Mouse (Mus musculus) regulatory T cell (primary cell): ENCODE results near the gene Csnk1g2.

Source experiments
- in situ Hi-C: fragments of 300-600 bp; cut with MboI, MseI; formaldehyde crosslinking; loops from one replicate; pipeline ENCODE4 v1.15.1; 2025; ENCODE audit warnings: high pct_unique_total_duplicates

Csnk1g2 gene

DNA sequence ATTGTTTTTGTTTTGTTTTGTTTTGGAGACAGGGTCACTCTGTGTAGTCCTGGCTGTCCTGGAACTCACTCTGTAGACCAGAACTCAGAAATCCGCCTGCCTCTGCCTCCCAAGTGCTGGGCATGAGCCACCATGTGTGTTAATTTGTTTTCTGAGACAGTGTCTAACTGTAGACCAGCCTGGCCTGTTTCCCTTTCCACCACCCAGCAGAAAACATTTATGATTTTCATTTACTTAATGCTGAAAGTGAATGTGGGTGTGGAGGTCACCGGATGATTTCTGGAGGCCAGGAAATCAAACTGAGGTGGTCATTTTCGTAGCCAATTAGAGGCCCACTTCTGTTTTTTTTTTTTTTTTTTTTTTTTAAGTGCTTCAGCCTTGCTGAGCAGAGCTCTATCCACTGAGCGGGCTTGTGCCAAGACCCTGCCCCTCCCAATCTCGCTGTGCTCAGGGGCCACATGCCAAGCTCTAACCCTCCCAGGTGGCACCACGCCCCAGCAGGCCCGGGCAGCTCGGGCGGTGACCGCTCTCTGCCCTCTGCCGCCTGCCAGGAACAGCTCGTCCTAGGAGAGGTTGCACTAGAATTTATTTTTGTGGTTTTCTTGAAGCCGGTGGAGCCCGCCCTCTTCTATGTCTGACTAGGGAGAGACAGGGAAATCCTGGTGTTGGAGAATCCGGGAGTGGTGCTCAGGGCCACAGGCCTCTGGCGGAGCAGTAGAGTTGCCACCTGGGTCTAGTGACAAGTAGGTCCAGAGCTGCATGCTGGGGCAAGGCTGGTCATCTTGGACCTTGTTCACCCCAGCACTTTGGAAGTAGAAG lies 41.8 kb downstream of the Csnk1g2 start:
- in situ Hi-C loops = no loop called here

GRCm38 (mm10) chr10:80665016-80665380 lies 42.4 kb downstream of the Csnk1g2 start:
- in situ Hi-C loops = no loop called here

DNA sequence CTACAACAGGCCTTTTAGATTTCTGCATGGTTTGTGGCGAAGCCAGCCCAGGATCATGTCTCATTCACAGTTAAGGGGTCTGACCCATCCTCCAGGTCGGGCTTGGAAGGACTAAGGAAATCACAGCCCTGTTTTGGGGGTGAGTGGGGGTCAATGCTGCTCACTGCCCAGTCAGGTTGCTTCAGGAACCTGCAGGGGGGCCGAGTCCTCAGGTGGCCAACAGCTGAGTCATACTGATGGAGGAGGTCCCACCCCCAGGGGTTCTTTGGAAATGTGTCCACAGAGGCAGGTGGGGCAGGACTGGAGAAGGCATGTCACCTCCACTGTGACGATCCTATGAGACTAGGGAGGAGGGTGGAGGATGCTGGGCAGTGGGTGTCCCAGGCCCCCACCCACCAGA lies 42.8 kb downstream of the Csnk1g2 start:
- in situ Hi-C loops = no loop called here

- in situ Hi-C loops = no loop called here
These were observed 43.5 kb downstream of the Csnk1g2 start for GRCm38 (mm10) chr10:80665981-80666733.

GRCm38 (mm10) chr10:80666837-80667412 lies 44.3 kb downstream of the Csnk1g2 start:
- in situ Hi-C loops = no loop called here

GRCm38 (mm10) chr10:80668614-80669013 lies 46.0 kb downstream of the Csnk1g2 start:
- in situ Hi-C loops = no loop called here

DNA sequence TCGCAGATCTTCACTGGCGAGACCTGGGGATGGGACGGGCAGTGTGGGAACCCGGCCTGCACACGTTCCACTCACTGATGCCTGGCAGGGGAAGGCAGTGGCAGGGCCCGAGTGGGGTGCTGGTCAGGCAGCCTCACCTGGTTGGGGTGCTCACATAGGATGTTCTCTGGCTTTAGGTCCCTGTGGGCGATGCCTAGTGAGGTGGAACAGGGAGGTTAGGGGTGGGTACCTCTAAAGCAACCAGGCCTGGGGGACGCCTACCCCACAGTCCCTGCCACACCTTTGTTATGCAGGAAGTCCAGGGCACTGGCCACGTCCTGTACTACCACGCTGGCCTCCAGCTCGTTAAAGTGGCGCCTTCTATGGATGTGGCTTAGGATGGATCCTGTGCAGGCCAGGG lies 46.4 kb downstream of the Csnk1g2 start:
- in situ Hi-C loops = no loop called here

GRCm38 (mm10) chr10:80669737-80670485 lies 47.3 kb downstream of the Csnk1g2 start:
- in situ Hi-C loops = no loop called here

DNA sequence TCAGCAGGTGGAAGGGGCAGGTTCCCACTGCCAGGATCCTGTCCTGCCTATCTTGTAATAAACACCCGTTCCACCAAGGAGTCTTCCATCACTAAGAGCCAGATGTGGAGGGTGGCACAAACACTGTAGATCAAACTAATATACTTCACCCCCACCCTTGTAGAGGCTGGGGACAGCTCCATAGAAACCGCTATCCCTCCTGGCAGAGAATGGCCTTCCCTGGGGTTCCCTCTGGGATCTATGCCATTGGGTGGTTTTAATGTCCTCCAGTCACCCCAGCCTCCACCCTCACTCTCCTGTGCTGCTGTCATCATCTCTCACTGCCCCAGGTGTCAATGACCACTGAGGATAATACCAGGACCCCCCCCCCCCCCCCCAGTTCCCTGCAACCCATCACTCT lies 47.9 kb downstream of the Csnk1g2 start:
- in situ Hi-C loops = no loop called here

DNA sequence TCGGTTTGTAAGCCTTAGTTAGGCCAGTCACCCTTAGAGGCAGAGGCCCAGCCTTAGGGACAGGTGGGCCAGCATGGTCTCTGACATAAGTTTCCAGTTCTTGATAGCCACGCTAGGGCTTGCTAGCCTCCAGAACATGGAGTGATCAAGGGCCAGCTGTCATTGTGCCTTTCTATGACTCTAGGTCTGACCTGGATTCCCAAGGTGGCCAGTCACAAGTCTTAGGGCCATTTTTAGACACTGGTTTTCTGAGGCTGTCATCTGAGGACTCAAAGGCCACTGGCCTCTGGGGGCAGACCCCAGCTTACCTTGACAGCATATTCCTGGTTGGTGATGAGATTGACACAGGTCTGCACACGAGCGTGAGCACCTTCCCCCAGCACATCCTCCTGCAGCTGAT lies 48.6 kb downstream of the Csnk1g2 start:
- in situ Hi-C loops = no loop called here

- in situ Hi-C loops = no loop called here
These were observed 49.5 kb downstream of the Csnk1g2 start for GRCm38 (mm10) chr10:80671936-80672690.

- in situ Hi-C loops = no loop called here
These were observed 51.1 kb downstream of the Csnk1g2 start for GRCm38 (mm10) chr10:80673690-80674089.

- in situ Hi-C loops = no loop called here
These were observed 51.6 kb downstream of the Csnk1g2 start for GRCm38 (mm10) chr10:80674161-80674711.

GRCm38 (mm10) chr10:80674851-80675404 lies 52.3 kb downstream of the Csnk1g2 start:
- in situ Hi-C loops = no loop called here

DNA sequence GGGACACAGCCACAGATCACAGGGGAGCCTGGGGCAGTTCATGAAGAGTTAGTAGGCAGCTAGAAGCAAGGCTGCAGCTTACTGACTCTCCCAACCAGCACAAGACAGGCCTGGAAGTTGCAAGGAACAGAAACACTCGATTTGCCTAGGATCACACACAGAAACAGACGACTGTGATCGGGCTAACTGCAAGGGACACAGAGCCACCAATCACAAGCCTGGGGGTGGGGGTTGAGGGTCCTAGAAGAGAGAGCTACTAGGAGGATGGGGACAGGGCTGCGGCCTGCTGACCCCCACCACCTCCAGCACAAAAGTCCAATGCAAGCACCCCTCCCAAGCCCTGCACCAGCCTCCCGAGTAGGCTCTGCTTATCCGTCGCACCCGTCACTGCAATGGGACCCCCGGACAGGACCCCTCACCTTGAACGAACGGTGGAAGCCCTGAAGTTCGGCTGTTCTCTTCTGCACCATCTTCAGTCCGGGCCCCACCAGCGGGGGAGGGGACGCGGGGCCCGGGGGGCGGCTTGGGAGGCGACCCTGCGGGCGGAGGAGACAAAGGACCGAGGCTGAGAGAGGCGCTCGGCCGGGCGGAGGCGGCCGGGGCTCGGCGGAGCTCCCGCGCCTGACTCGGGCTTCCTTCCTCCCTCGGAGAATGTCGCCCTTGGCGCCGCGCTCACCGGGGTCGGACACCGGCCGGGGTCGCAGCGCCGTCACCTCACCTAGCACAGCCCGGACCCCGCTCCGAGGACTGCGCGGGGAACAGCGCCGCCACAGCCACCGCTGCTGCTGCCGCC lies 53.0 kb downstream of the Csnk1g2 start:
- in situ Hi-C loops = no loop called here

DNA sequence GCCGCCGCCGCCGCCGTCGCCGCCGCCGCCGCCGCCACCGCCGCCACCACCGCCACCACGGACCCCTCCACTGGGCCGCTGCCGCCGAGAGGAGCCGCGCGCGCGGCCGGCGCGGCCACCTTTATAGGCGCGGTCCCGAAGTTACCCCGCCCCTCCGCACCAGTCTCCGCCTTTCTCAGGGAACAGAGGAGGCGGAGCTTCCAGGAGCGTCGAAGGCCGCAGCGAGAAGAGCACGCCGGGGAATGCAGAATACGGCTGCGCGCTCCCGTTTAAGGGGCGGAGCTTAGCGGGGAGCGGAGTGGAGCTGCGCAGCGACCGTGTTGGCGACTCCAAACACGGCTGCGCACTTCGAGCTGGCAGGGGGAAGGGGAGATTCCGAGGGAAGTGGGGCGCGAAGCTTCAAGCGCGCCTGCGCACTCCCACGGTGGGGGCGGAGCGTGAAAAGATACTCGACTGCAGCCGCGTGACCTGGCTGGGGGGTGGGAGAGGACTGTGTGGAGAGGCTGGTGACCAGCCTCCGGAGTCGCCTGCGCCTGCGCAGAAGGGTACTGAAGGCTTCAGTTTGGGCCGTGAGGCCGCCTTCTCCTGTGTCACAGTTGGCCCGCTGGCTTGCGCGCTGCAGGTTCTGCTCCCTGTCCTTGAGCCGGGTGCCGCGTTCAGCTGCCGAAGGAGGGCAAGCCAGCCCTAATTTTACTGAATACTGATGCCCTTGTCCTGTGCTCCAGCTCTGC lies 53.7 kb downstream of the Csnk1g2 start:
- in situ Hi-C loops = no loop called here

DNA sequence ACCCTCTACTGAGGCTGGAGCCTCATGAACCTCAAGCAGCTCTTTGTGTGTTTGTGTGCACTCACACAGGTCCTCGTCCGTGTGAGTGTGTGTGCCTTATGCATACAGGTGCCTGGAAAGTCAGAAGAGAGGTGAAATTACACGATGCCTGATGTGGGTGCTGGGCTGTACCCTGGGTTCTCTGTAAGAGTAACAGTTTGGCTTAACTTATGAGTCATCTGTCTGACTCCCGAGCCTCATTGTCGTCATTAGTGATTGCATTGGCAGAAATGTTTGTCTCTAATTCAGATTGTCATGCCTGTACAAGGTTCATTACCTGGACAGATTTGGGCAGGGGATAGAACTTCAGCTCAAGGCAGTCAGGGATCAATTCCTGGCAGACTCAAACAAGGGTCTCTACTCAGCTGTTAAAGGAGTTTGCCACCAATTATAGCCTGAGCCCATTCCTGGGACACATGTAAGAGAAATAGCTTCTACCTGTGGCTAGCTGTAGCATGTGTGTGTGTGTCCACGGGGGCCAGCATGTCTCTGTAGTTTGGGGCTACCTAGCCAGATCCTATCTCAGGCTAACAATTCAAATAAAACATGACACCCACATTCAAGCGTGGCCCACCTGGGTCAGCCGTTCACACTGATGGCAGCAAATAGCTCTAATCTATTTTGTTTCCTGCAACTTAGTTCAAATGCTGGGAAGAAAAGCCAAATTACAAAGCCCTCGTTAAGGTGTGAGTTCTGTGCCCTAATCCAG lies 54.7 kb downstream of the Csnk1g2 start:
- in situ Hi-C loops = no loop called here

DNA sequence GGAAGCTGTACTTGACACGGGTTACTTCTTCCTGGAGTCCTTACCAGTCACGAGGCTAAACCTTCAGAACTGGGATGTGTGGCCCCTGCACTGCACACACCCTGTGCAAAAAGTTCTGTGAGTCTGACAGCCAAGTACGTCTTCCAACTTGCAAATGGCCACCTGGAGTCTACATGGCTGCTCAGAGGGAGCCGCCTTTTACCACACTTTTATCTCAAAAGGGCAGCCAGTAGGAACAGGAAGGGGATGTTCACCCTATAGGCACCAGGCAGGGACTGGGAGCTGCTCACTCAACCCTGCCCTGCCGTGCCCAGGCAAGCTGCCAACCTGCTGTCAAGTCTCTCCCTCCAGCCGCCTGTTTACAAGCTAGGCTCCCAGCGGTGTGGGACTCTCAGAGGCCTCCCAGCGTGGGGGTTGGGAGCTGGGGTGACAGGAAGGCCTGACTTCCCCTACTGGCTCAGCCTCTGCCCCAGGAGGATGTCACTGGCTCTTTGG lies 55.4 kb downstream of the Csnk1g2 start, which contains the start of gene Mknk2:
Gene Mknk2, minus strand, starts transcription at position 171 of the 495 bp plus-strand sequence.
- in situ Hi-C loops = no loop called here
